Mouse (Mus musculus): ENCODE results near the gene Hhipl1. TPM values are rescaled to one million over a fixed set of nuclear protein-coding genes. Genes with fewer than 3 reads are reported as not detected.

Hhipl1 gene
- 0.09 and 0.32 TPM in 2 replicates for polyA plus RNA-seq (2014; fragmentation: Nextera tagmentation; extraction: Ambion mirVana)

GRCm38 (mm10) chr12:108305812-108306794 lies at the start of gene Hhipl1:
Hhipl1 (plus strand) TSS chr12:108306270.
- 4% methylated on average over 67 of the region's 67 CpGs for WGBS
- H3K9me3 ChIP-seq (ENCODE audit: control insufficient read depth, low read length): no peaks in the 10 kb centered on the region
- no peak for ATAC-seq (ENCODE audit: insufficient number of reproducible peaks, low FRiP score, low TSS enrichment, low read depth)
- H3K36me3 ChIP-seq (ENCODE audit: control insufficient read depth, insufficient read depth, low read length): no peaks in the 10 kb centered on the region
- peaks cover 35% of the 10 kb centered on the region for H3K27me3 ChIP-seq (ENCODE audit: control insufficient read depth, insufficient read depth, low read length)
- H3K4me1 ChIP-seq (ENCODE audit: control insufficient read depth, insufficient read depth, low read length): peaks cover 4% of the 10 kb centered on the region; the same call in 1 of the 2 replicates
- no peak within 1 kb of the TSS for H3K27ac ChIP-seq (replicated peaks; ENCODE audit: low read depth, low read length)
- H3K4me2 ChIP-seq (ENCODE audit: low read depth, severe bottlenecking): peak within 1 kb of the TSS; percentile 97
- H3K9ac ChIP-seq (ENCODE audit: low read length): peak within 1 kb of the TSS; percentile 76
- DNase-seq (ENCODE audit: low spot score): peak; percentile 61
- H3K4me3 ChIP-seq (ENCODE audit: low read depth, low read length): peak within 1 kb of the TSS; percentile 51

DNA sequence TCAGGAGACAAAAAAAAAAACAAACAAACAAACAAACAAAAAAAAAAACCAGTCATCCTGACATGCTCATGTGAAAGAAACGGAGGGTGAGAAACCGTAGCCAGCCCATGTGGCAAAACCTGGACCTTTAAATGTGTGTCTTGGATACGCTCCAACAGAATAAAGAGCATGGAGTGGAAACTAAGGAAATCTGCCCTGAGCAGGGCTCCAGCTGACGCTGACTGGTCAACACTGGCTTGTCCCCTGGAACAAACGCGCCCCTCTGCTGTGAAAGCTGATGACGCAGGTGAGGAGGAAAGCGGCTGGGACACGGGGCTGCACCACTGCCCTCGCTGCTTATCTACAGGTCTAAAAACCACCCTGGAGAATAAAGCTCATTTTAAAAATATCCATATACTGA lies 49.3 kb upstream of the Hhipl1 start:
- H3K9me3 ChIP-seq (ENCODE audit: control insufficient read depth, low read length): no peaks in the 10 kb centered on the region
- H3K36me3 ChIP-seq (ENCODE audit: control insufficient read depth, insufficient read depth, low read length): no peaks in the 10 kb centered on the region
- H3K4me3 ChIP-seq (ENCODE audit: low read depth, low read length): no peak overlapping the region
- peaks cover 15% of the 10 kb centered on the region for H3K4me1 ChIP-seq (ENCODE audit: control insufficient read depth, insufficient read depth, low read length)
- no peaks in the 10 kb centered on the region for H3K27me3 ChIP-seq (ENCODE audit: control insufficient read depth, insufficient read depth, low read length)
- no peak overlapping the region for H3K27ac ChIP-seq (replicated peaks; ENCODE audit: low read depth, low read length)
- ATAC-seq (ENCODE audit: insufficient number of reproducible peaks, low FRiP score, low TSS enrichment, low read depth): no peak
- no peak overlapping the region for H3K4me2 ChIP-seq (ENCODE audit: low read depth, severe bottlenecking)
- WGBS: 79% methylated on average over 10 of the region's 10 CpGs
- DNase-seq (ENCODE audit: low spot score): no peak
- no peak overlapping the region for H3K9ac ChIP-seq (ENCODE audit: low read length)

DNA sequence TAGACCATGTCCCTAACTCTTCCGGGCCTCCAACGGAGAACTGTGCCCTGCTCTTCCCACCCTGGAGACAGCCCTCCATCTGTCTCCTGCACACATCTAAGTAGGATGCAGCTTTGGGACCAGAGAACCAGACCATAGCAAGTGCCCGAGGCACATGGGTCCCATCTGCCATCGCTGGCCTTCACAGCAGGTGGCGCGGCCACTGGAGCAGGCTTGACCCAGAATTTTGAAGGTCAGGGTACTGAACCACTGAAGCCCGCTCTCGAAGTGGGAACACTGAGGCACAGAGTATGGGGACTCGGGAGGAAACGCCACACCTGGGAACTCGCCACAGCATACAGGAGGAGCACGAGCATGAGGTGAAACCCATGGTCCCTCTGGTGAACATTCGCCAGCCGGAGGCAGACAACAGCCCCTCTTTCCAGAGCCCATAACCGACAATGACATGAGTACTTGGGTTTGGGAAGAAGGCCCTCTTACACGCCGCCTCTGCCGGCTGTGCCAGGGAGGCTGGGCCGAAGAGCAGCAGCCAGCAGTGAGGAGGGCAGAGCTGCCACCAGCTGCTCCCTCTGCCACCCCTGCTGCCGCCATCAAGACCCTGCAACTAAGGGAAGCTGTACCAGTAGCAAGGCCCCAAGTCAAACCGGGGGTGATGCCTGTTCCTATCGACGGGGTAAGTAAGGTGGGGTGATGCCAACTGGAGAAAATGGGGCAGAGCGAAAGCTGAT lies 46.6 kb upstream of the Hhipl1 start:
- Histone ChIP-seq H3K9ac (ENCODE audit: low read length) (no peak overlapping the region), H3K27me3 (ENCODE audit: control insufficient read depth, insufficient read depth, low read length) (no peaks in the 10 kb centered on the region), H3K27ac (replicated peaks; ENCODE audit: low read depth, low read length) (no peak overlapping the region), H3K4me2 (ENCODE audit: low read depth, severe bottlenecking) (no peak overlapping the region), H3K9me3 (ENCODE audit: control insufficient read depth, low read length) (no peaks in the 10 kb centered on the region), H3K4me1 (ENCODE audit: control insufficient read depth, insufficient read depth, low read length) (peaks cover 4% of the 10 kb centered on the region; the same call in 1 of the 2 replicates), H3K36me3 (ENCODE audit: control insufficient read depth, insufficient read depth, low read length) (no peaks in the 10 kb centered on the region), H3K4me3 (ENCODE audit: low read depth, low read length) (no peak overlapping the region)
- no peak for ATAC-seq (ENCODE audit: insufficient number of reproducible peaks, low FRiP score, low TSS enrichment, low read depth)
- 87% methylated on average over 24 of the region's 24 CpGs for WGBS
- DNase-seq (ENCODE audit: low spot score): no peak

DNA sequence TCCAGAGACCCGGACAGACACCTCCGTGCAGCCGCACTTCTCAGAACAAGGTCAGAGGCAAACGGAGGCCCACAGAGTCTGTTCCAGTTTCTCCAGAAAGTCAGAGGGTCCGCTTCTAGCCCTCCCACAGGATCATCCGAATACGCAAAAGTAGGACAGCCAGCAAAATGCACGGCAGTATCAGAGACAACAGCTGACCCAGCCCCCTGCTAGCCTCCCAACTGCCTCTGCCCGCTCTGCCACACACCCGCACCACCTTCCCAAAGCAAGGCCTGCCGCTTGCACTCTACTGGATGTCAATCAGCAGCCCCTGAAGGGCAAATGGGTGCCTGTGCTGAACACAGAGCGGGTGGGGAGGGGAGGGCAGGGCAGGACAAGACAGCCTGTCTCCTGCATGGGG lies 45.1 kb upstream of the Hhipl1 start:
- 89% methylated on average over 12 of the region's 12 CpGs for WGBS
- Histone ChIP-seq H3K4me1 (ENCODE audit: control insufficient read depth, insufficient read depth, low read length) (peaks cover 11% of the 10 kb centered on the region), H3K9ac (ENCODE audit: low read length) (no peak overlapping the region), H3K4me2 (ENCODE audit: low read depth, severe bottlenecking) (no peak overlapping the region), H3K27me3 (ENCODE audit: control insufficient read depth, insufficient read depth, low read length) (no peaks in the 10 kb centered on the region), H3K27ac (replicated peaks; ENCODE audit: low read depth, low read length) (no peak overlapping the region), H3K4me3 (ENCODE audit: low read depth, low read length) (no peak overlapping the region), H3K9me3 (ENCODE audit: control insufficient read depth, low read length) (no peaks in the 10 kb centered on the region), H3K36me3 (ENCODE audit: control insufficient read depth, insufficient read depth, low read length) (no peaks in the 10 kb centered on the region)
- no peak for ATAC-seq (ENCODE audit: insufficient number of reproducible peaks, low FRiP score, low TSS enrichment, low read depth)
- no peak for DNase-seq (ENCODE audit: low spot score)

- H3K27ac ChIP-seq (replicated peaks; ENCODE audit: low read depth, low read length): no peak overlapping the region
- no peak overlapping the region for H3K4me2 ChIP-seq (ENCODE audit: low read depth, severe bottlenecking)
- no peaks in the 10 kb centered on the region for H3K27me3 ChIP-seq (ENCODE audit: control insufficient read depth, insufficient read depth, low read length)
- H3K4me3 ChIP-seq (ENCODE audit: low read depth, low read length): no peak overlapping the region
- ATAC-seq (ENCODE audit: insufficient number of reproducible peaks, low FRiP score, low TSS enrichment, low read depth): no peak
- DNase-seq (ENCODE audit: low spot score): no peak
- H3K9me3 ChIP-seq (ENCODE audit: control insufficient read depth, low read length): no peaks in the 10 kb centered on the region
- H3K4me1 ChIP-seq (ENCODE audit: control insufficient read depth, insufficient read depth, low read length): peaks cover 16% of the 10 kb centered on the region
- H3K36me3 ChIP-seq (ENCODE audit: control insufficient read depth, insufficient read depth, low read length): no peaks in the 10 kb centered on the region
- H3K9ac ChIP-seq (ENCODE audit: low read length): no peak overlapping the region
- WGBS: 79% methylated on average over 7 of the region's 7 CpGs
Measured at GRCm38 (mm10) chr12:108264918-108265317, 41.2 kb upstream of the Hhipl1 start.

- ATAC-seq (ENCODE audit: insufficient number of reproducible peaks, low FRiP score, low TSS enrichment, low read depth) (0 out of 2 replicates have a peak, but pooled peaks have one; percentile 18), DNase-seq (ENCODE audit: low spot score) (peak; percentile 66)
- Histone ChIP-seq H3K27ac (replicated peaks; ENCODE audit: low read depth, low read length) (no peak overlapping the region), H3K4me2 (ENCODE audit: low read depth, severe bottlenecking) (peak overlapping the region; percentile 26; the same call in 1 of the 2 replicates), H3K27me3 (ENCODE audit: control insufficient read depth, insufficient read depth, low read length) (no peaks in the 10 kb centered on the region), H3K9ac (ENCODE audit: low read length) (peak overlapping the region; percentile 28; the same call in 1 of the 2 replicates), H3K4me3 (ENCODE audit: low read depth, low read length) (no peak overlapping the region), H3K9me3 (ENCODE audit: control insufficient read depth, low read length) (no peaks in the 10 kb centered on the region), H3K36me3 (ENCODE audit: control insufficient read depth, insufficient read depth, low read length) (no peaks in the 10 kb centered on the region), H3K4me1 (ENCODE audit: control insufficient read depth, insufficient read depth, low read length) (peaks cover 16% of the 10 kb centered on the region)
- 18% methylated on average over 27 of the region's 27 CpGs for WGBS
Measured at GRCm38 (mm10) chr12:108265831-108266619, 40.0 kb upstream of the Hhipl1 start.

DNA sequence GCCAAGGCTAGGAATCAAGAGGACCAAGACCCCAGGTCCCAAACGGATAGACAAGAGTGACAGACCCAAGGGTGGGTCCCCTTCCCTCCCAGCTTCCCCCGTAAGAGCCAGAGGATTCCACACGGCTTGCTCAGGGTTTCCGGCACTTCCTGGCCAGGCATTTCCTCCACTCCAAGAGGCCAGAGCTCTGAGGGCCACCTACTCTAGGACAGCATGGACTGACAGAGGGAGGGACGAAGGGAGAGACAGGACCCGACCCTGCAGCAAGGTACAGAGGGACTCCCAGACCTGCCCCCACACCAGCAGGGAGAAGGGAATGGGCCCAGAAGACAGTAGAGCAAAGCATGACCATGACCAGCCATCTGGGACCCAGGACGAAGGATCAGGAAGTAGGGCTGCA lies 38.4 kb upstream of the Hhipl1 start:
- no peak for ATAC-seq (ENCODE audit: insufficient number of reproducible peaks, low FRiP score, low TSS enrichment, low read depth)
- Histone ChIP-seq H3K4me2 (ENCODE audit: low read depth, severe bottlenecking) (no peak overlapping the region), H3K9me3 (ENCODE audit: control insufficient read depth, low read length) (no peaks in the 10 kb centered on the region), H3K9ac (ENCODE audit: low read length) (no peak overlapping the region), H3K27me3 (ENCODE audit: control insufficient read depth, insufficient read depth, low read length) (no peaks in the 10 kb centered on the region), H3K27ac (replicated peaks; ENCODE audit: low read depth, low read length) (no peak overlapping the region), H3K4me1 (ENCODE audit: control insufficient read depth, insufficient read depth, low read length) (peaks cover 25% of the 10 kb centered on the region), H3K36me3 (ENCODE audit: control insufficient read depth, insufficient read depth, low read length) (no peaks in the 10 kb centered on the region), H3K4me3 (ENCODE audit: low read depth, low read length) (no peak overlapping the region)
- WGBS: 87% methylated on average over 7 of the region's 7 CpGs
- DNase-seq (ENCODE audit: low spot score): no peak

GRCm38 (mm10) chr12:108268970-108269369 lies 37.1 kb upstream of the Hhipl1 start:
- Histone ChIP-seq H3K36me3 (ENCODE audit: control insufficient read depth, insufficient read depth, low read length) (no peaks in the 10 kb centered on the region), H3K4me3 (ENCODE audit: low read depth, low read length) (no peak overlapping the region), H3K4me1 (ENCODE audit: control insufficient read depth, insufficient read depth, low read length) (peaks cover 38% of the 10 kb centered on the region), H3K27ac (replicated peaks; ENCODE audit: low read depth, low read length) (no peak overlapping the region), H3K4me2 (ENCODE audit: low read depth, severe bottlenecking) (no peak overlapping the region), H3K9me3 (ENCODE audit: control insufficient read depth, low read length) (no peaks in the 10 kb centered on the region), H3K9ac (ENCODE audit: low read length) (no peak overlapping the region), H3K27me3 (ENCODE audit: control insufficient read depth, insufficient read depth, low read length) (peaks cover 6% of the 10 kb centered on the region)
- DNase-seq (ENCODE audit: low spot score): no peak
- ATAC-seq (ENCODE audit: insufficient number of reproducible peaks, low FRiP score, low TSS enrichment, low read depth): no peak
- 90% methylated on average over 10 of the region's 10 CpGs for WGBS

Data from limb, embryonic 11.5 days (tissue).